Mouse (Mus musculus) CH12.LX (cell line): ENCODE data around the gene Sec14l1.

Source experiments
- BHLHE40 ChIP-seq: IDR thresholded peaks from 2 replicates; pipeline ENCODE4 v1.6.1; 2011; ENCODE audit warnings: mild to moderate bottlenecking, low read depth, low read length, improper control_type of control experiment
- CTCF ChIP-seq, 2 experiments: IDR thresholded peaks in 1 of 2; conservative IDR thresholded peaks in 1 of 2; 2 replicates each; pipeline ENCODE4 v1.5.1; 2011 to 2012; ENCODE audit warnings: low read depth in 2 of 2, low read length in 2 of 2, improper control_type of control experiment in 1 of 2, inconsistent platforms in 1 of 2, mild to moderate bottlenecking in 1 of 2, moderate library complexity in 1 of 2
- ELF1 ChIP-seq: IDR thresholded peaks from 2 replicates; pipeline ENCODE4 v1.6.1; 2014; ENCODE audit warnings: low read depth, mild to moderate bottlenecking, inconsistent platforms, low read length, improper control_type of control experiment
- EP300 ChIP-seq: IDR thresholded peaks from 2 replicates; pipeline ENCODE4 v1.6.1; 2011; ENCODE audit warnings: low read length, improper control_type of control experiment
- HCFC1 ChIP-seq: IDR thresholded peaks from 2 replicates; pipeline ENCODE4 v1.6.1; 2012; ENCODE audit warnings: low read depth, mild to moderate bottlenecking, inconsistent platforms, low read length, improper control_type of control experiment
- JUN ChIP-seq: IDR thresholded peaks from 2 replicates; pipeline ENCODE4 v1.6.1; 2011; ENCODE audit warnings: low read depth, mild to moderate bottlenecking, low read length, improper control_type of control experiment, moderate library complexity; ENCODE audit not compliant: insufficient read depth
- MEF2A ChIP-seq: IDR thresholded peaks from 2 replicates; pipeline ENCODE4 v1.6.1; 2014; ENCODE audit warnings: low read depth, mild to moderate bottlenecking, inconsistent platforms, low read length, improper control_type of control experiment, borderline replicate concordance
- POLR2A ChIP-seq: IDR thresholded peaks from 2 replicates; pipeline ENCODE4 v1.6.1; 2011; ENCODE audit warnings: low read depth, mild to moderate bottlenecking, improper control_type of control experiment, low read length
- RAD21 ChIP-seq: IDR thresholded peaks from 2 replicates; pipeline ENCODE4 v1.6.1; 2011; ENCODE audit warnings: low read depth, mild to moderate bottlenecking, low read length, improper control_type of control experiment, moderate library complexity
- TBP ChIP-seq: conservative IDR thresholded peaks from 2 replicates; pipeline ENCODE4 v1.6.1; 2011; ENCODE audit warnings: low read depth, low read length, improper control_type of control experiment
- USF1 ChIP-seq: IDR thresholded peaks from 2 replicates; pipeline ENCODE4 v1.6.1; 2014; ENCODE audit warnings: low read depth, mild to moderate bottlenecking, inconsistent platforms, low read length, improper control_type of control experiment
- ZC3H11A ChIP-seq: IDR thresholded peaks from 2 replicates; pipeline ENCODE4 v1.6.1; 2012; ENCODE audit warnings: low read depth, mild to moderate bottlenecking, inconsistent platforms, low read length, improper control_type of control experiment
- ZKSCAN1 ChIP-seq: IDR thresholded peaks from 2 replicates; pipeline ENCODE4 v1.6.1; 2012; ENCODE audit warnings: low read depth, inconsistent platforms, low read length, improper control_type of control experiment, borderline replicate concordance
- ZNF384 ChIP-seq: IDR thresholded peaks from 2 replicates; pipeline ENCODE4 v1.6.1; 2012; ENCODE audit warnings: low read depth, low read length, improper control_type of control experiment, inconsistent platforms

DNA sequence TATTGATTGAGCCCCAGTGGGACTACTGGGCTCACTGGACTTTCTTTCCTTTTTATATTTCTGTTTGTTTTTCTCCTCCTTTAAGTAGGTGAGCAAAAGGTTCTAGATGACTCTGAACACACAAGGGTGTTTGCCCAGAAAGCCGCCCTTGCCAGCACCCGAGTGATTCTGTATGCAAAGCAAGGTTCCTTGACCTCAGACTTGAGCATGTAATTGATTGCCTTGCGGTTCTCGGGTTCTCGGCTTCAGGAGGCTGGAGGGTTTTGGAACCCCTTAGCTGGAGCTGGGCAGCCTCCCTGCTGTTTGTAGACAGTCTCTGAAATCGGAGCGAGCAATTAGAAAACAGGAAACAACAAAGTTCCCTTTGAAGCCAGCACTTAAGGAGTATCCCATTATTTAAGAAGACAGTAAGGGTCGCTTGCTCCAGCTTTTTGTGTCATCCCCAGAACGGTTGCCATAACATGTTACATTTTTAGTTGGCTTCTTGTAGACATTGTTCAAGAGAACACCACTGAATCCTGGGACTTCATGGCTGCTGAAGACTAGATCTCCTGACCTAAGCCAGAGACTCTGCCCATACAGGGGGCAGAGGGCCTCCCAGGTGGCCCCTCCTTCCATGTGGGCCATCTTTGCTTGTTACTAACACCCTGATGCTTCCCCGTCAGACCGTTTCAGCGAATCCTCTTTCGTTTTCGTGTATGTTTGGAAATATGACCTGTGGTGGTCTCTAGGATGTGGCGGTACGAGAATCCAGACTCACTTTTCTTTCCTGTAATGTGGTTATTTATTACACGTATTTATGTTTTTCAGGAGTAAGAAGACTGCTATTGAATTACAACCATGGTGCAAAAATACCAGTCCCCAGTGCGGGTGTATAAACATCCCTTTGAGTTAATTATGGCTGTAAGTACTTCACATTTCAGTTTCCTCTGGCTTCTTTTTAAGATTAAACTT lies 1.7 kb downstream of the Sec14l1 start:
- no peak; the same call in 1 of the 2 replicates for TF ChIP-seq RAD21
- TF ChIP-seq CTCF (conservative IDR thresholded peaks at IDR 0.05 in 1 of 2, IDR thresholded peaks at IDR 0.05 in 1 of 2; ENCODE audit: low read depth in 2 of 2, low read length in 2 of 2) = no peak
- TF ChIP-seq EP300 = no peak
- TF ChIP-seq BHLHE40 = peak; percentile 65; the same call in 1 of the 2 replicates
- TF ChIP-seq ZNF384 = no peak
- no peak for TF ChIP-seq POLR2A
- no peak for TF ChIP-seq JUN
- no peak for TF ChIP-seq USF1
- TF ChIP-seq MEF2A = 0 out of 2 replicates have a peak, but pooled peaks have one; percentile 23
- no peak for TF ChIP-seq HCFC1
- TF ChIP-seq TBP = no peak
- no peak for TF ChIP-seq ZC3H11A
- no peak for TF ChIP-seq ELF1
- TF ChIP-seq ZKSCAN1 = no peak
